Mouse (Mus musculus): ENCODE results near the gene Usf3. TPM values are rescaled to one million over a fixed set of nuclear protein-coding genes. Genes with fewer than 3 reads are reported as not detected.
A peak's percentile ranks its signal among the peaks of the same experiment; 100 is the strongest.

Gene Usf3
- total and polyA plus RNA-seq, 3 experiments: 4.0 to 8.5 (median 5.2) TPM

DNA sequence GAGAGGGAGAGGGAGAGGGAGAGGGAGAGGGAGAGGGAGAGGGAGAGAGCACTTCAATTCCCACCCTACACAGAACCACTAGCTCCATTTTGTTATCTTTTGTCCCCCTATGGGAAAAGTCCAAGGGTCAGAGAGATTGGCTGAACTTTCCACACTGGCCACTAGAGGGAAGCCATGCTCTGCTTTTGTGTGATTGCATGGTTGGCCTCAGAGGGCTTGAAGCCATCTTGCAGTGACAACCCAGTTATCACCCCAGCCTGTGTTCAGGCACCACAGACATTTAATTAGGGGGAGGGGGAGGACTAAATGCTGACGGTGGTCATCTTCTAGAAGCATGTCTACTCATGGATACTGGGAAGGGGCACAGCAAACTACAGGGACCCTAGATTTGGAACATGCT, 69.6 kb downstream of the Usf3 start (continued):
- TF ChIP-seq PAX5 (IDR thresholded peaks at IDR 0.05; ENCODE audit: low read length) (no peak), TBP (conservative IDR thresholded peaks at IDR 0.05; ENCODE audit: low read depth, low read length) (no peak), ZC3H11A (IDR thresholded peaks at IDR 0.05; ENCODE audit: low read depth, low read length) (peak; percentile 23; the same call in 1 of the 2 replicates), RCOR1 (conservative IDR thresholded peaks at IDR 0.05; ENCODE audit: low read depth, low read length) (no peak), NELFE (IDR thresholded peaks at IDR 0.05; ENCODE audit: low read depth, low read length) (peak; percentile 29; the same call in 1 of the 2 replicates), MAX (IDR thresholded peaks at IDR 0.05; ENCODE audit: low read length) (no peak), NRF1 (IDR thresholded peaks at IDR 0.05; ENCODE audit: low read depth, low read length) (no peak), MAZ (IDR thresholded peaks at IDR 0.05; ENCODE audit: low read depth, low read length) (no peak), E2F4 (IDR thresholded peaks at IDR 0.05; ENCODE audit: insufficient replicate concordance, low read depth, low read length) (no peak), SMC3 (IDR thresholded peaks at IDR 0.05; ENCODE audit: low read depth, low read length) (peak; percentile 90)

DNA sequence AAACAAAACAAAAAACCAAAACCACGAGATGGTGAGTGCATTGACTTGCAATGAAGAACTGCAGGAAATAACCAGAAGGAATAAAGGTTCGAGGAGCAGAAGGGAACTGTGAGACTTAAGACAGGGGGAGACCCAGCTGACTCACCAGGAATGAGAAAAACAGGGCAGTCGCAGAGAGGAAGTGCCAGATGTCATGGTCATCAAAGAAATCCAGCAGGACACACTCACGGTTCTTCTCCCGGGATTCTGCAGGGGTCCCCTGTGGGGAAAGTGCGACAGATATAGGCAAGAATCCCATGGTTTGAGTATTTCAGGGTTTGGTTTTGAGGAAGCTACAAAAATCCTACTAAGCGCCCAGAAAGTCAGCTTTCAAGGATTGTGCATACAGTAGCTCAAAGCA, 70.3 kb downstream of the Usf3 start:
- TF ChIP-seq UBTF (IDR thresholded peaks at IDR 0.05; ENCODE audit: low read depth, low read length): no peak
- H3K27me3 ChIP-seq (replicated peaks): no peaks in the 10 kb centered on the region
- no peaks in the 10 kb centered on the region for H3K36me3 ChIP-seq (replicated peaks in 1 of 2; ENCODE audit: control insufficient read depth in 1 of 2, insufficient read depth in 1 of 2, low read length in 1 of 2)
- no peak overlapping the region for H3K27ac ChIP-seq (ENCODE audit: insufficient read depth, low read depth)
- peaks cover 6% of the 10 kb centered on the region for H3K9me3 ChIP-seq (replicated peaks; ENCODE audit: low read length)
- H3K4me1 ChIP-seq (ENCODE audit: control insufficient read depth in 1 of 2, insufficient read depth in 2 of 2): peaks cover 7 to 18% of the 10 kb centered on the region in 2 experiments
- H3K4me3 ChIP-seq (replicated peaks in 1 of 3; ENCODE audit: low read depth in 2 of 3, low read length in 2 of 3, poor library complexity in 1 of 3): no peak overlapping the region
- in situ Hi-C loops (cut with MboI; ENCODE audit: low pct_ligation_motif_present, low pct_unique_long_range_greater_than_20kb, low sequenced_read_pairs): no loop called here
- dilution Hi-C loops (cut with MboI; ENCODE audit: extremely low pct_ligation_motif_present, extremely low pct_unique_long_range_greater_than_20kb, low sequenced_read_pairs): no loop called here
- no peaks in the 10 kb centered on the region for H3K79me2 ChIP-seq (replicated peaks; ENCODE audit: control insufficient read depth, extremely low read depth, insufficient read depth, poor library complexity, severe bottlenecking)
- no peak for DNase-seq (ENCODE audit: extremely low read depth)
- no peak overlapping the region for H3K4me2 ChIP-seq (ENCODE audit: insufficient read depth, low read depth, poor library complexity, severe bottlenecking)
- H3K9ac ChIP-seq (ENCODE audit: insufficient read depth, low read depth): no peak overlapping the region

DNA sequence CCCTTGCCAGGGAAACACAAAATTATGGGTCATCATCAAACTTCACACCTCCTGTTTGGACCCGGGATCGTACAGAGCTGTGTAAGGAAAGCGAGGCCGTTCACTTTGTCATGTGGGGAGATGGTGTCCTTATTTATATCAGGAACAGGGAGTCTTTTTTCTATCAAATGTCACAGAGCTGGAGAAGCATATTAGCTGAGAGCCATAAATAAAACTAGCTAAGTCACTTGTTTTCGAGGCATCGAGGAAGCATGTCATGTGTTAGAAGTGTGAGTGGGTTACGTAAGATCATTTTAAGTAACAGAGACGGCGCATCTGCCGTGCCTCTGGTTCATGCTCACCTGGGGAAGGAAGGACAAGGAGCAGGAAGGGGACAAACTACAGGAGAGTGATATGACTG, 76.9 kb downstream of the Usf3 start:
- Histone ChIP-seq H3K27ac (ENCODE audit: insufficient read depth, low read depth) (no peak overlapping the region), H3K4me2 (ENCODE audit: insufficient read depth, low read depth, poor library complexity, severe bottlenecking) (no peak overlapping the region), H3K79me2 (replicated peaks; ENCODE audit: control insufficient read depth, extremely low read depth, insufficient read depth, poor library complexity, severe bottlenecking) (no peaks in the 10 kb centered on the region), H3K4me3 (replicated peaks in 1 of 3; ENCODE audit: low read depth in 2 of 3, low read length in 2 of 3, poor library complexity in 1 of 3) (no peak overlapping the region), H3K27me3 (replicated peaks) (peaks cover 7% of the 10 kb centered on the region), H3K36me3 (replicated peaks in 1 of 2; ENCODE audit: control insufficient read depth in 1 of 2, insufficient read depth in 1 of 2, low read length in 1 of 2) (no peaks in the 10 kb centered on the region), H3K4me1 (ENCODE audit: control insufficient read depth in 1 of 2, insufficient read depth in 2 of 2) (peaks cover 0 to 3% of the 10 kb centered on the region in 2 experiments; a peak in 2 of 4 replicates), H3K9ac (ENCODE audit: insufficient read depth, low read depth) (no peak overlapping the region), H3K9me3 (replicated peaks; ENCODE audit: low read length) (peaks cover 5% of the 10 kb centered on the region)
- dilution Hi-C loops (cut with MboI; ENCODE audit: extremely low pct_ligation_motif_present, extremely low pct_unique_long_range_greater_than_20kb, low sequenced_read_pairs): no loop called here
- TF ChIP-seq MAX (IDR thresholded peaks at IDR 0.05; ENCODE audit: low read length): no peak
- no peak for TF ChIP-seq NRF1 (IDR thresholded peaks at IDR 0.05; ENCODE audit: low read depth, low read length)
- no peak for TF ChIP-seq USF2 (conservative IDR thresholded peaks at IDR 0.05; ENCODE audit: low read depth, low read length)
- TF ChIP-seq TCF12 (IDR thresholded peaks at IDR 0.05; ENCODE audit: low read depth, low read length): no peak
- TF ChIP-seq ZMIZ1 (IDR thresholded peaks at IDR 0.05; ENCODE audit: low read depth, low read length): no peak
- TF ChIP-seq IRF4 (IDR thresholded peaks at IDR 0.05; ENCODE audit: low read depth, low read length): no peak
- TF ChIP-seq JUND (conservative IDR thresholded peaks at IDR 0.05; ENCODE audit: low read depth, low read length): no peak
- TF ChIP-seq MAZ (IDR thresholded peaks at IDR 0.05; ENCODE audit: low read depth, low read length): no peak
- no peak for TF ChIP-seq POLR2AphosphoS2 (IDR thresholded peaks at IDR 0.05; ENCODE audit: low read depth, low read length)
- no peak for TF ChIP-seq HCFC1 (IDR thresholded peaks at IDR 0.05; ENCODE audit: low read depth, low read length)
- no peak for TF ChIP-seq KAT2A (IDR thresholded peaks at IDR 0.05; ENCODE audit: insufficient replicate concordance, low read length)
- no peak for TF ChIP-seq USF1 (IDR thresholded peaks at IDR 0.05; ENCODE audit: low read depth, low read length)
- no peak for TF ChIP-seq RAD21 (IDR thresholded peaks at IDR 0.05; ENCODE audit: low read depth, low read length)
- no peak for TF ChIP-seq UBTF (IDR thresholded peaks at IDR 0.05; ENCODE audit: low read depth, low read length)
- TF ChIP-seq CHD2 (IDR thresholded peaks at IDR 0.05; ENCODE audit: low read length): no peak
- TF ChIP-seq GABPA (IDR thresholded peaks at IDR 0.05; ENCODE audit: insufficient replicate concordance, low read depth, low read length): no peak
- TF ChIP-seq NELFE (IDR thresholded peaks at IDR 0.05; ENCODE audit: low read depth, low read length): no peak
- in situ Hi-C loops (cut with MboI; ENCODE audit: low pct_ligation_motif_present, low pct_unique_long_range_greater_than_20kb, low sequenced_read_pairs): loop anchor here (10.0 kb wide), 1 partner anchor 95 kb away; the partner anchor contains the start of gene Spice1
- no peak for DNase-seq (ENCODE audit: extremely low read depth)

All from CH12.LX (cell line).